Mouse (Mus musculus) spleen, embryonic (tissue): Measurements from ENCODE around the gene Ubxn10.

Experiments
- CTCF ChIA-PET: fragments of 350-600 bp; sonication (Branson Sonifier 250); formaldehyde crosslinking; loops from one replicate; lab custom pipeline; 2022; lab: Charles Lee

Ubxn10 gene

DNA sequence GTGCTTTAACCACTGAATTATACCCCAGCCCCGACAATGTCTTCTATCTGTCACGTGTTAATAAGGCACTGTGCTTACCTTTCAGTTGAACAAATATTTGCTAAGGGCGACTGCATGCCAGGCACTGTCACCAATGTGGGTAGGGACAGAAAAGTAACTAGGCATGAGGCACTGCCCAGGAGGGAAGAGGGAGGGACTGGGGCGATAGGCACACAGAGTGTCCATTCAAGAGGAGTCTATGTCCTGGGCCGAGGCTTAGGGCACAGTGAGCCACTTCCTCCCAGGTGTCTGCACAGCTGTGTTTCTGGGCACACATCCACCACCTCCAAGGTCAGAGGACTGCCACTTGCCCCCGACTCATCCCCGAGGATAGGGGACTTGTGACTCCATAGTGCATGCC lies at the start of gene Ubxn10:
Gene Ubxn10 (minus strand): TSS at position 137 of the 400 bp plus-strand sequence.
- CTCF ChIA-PET, result no interaction called here

- CTCF ChIA-PET, result no interaction called here
Measured at GRCm38 (mm10) chr4:138786141-138786540, 49.2 kb upstream of the Ubxn10 start.

GRCm38 (mm10) chr4:138785721-138786120 lies 48.8 kb upstream of the Ubxn10 start:
- CTCF ChIA-PET, result no interaction called here

- CTCF ChIA-PET, result no interaction called here
Measured at GRCm38 (mm10) chr4:138782098-138782497, 45.1 kb upstream of the Ubxn10 start.

DNA sequence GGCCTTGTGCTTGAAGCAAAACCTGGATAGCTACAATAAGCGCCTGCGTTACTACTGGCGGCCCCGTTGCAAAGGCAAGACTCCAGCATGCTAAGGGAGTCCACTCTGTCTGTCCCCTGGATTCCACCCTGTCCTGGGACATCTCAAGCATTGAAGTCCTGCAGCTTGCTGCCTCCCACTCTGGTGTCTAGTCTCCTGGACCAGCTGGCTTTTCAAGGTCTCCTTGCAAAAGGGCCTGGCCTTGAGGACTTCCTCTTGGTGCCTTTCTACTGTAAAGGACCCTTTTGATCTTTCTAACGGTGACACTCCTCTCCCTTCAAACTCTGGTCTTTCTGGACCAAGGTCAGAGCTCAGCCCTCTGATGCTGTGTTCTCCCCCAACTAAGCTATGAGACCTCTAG lies 43.3 kb upstream of the Ubxn10 start:
- CTCF ChIA-PET, result no interaction called here

DNA sequence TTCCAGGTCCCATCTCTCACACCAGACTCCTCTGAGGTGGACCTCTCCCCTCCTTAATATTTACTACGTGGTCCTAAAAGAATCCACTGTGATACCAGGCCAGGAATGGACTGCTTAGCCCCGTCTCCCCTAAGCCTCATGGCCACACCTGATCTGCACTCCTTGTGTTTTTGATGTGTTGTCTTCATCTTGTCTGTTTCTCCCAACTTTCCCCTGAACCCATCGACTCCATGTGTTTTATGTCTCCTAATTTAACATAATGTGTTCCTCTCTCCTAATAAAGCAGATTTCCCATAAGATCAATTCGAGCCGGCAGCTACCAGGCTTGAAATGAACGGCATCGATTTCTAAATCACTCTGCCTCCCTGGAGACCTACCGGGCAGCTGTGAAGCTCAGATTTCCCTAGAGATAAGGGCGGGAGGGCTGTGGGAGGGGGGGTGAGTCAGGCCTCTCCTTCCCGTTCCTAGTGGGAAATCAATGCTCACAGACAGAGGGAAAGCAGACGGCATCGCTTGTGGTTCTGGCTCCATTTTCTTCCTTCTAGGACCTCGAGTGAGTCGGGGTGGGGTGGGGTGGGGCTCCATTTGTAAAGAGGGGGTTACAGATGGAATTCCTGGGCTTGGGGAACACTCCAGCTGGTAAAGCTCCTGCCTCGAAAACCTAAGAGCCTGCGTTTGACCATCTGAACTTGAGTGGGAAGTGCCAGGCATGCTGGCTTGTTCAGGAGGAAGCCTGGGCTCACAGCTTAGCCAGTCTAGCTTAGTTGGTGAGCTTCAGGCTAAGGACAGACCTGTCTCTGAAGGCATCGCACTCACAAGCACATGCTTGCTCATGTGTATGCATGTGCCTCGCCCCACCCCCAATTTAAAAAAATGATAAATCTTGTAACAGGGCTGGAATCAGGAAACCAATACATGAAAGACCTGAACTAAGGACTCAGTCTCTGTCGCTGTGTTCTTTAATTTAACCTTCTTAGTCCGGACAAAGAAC lies 40.7 kb upstream of the Ubxn10 start:
- CTCF ChIA-PET, result no interaction called here

DNA sequence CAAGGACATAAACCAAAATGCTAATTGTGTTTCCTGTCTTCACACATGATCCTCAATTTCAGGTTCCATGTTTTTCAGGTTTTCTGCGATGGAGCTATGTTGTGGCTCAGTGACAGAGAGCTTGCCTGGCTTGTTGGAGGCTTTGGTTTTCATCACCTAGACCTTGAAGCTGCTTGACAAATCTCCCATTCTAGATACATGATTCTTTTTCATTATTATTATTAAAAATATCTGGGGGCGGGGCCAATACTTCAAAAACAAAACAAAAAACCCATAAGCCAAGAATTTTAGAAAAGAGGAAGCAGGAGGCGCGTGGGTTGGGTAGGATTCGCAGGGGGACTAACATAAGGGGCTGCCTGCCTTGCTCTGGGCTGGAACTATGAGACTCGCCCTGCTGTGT lies 38.5 kb upstream of the Ubxn10 start, which contains the start of gene Pla2g2d:
Gene Pla2g2d (plus strand): TSS at position 301 of the 400 bp plus-strand sequence.
- CTCF ChIA-PET, result no interaction called here

- CTCF ChIA-PET, result no interaction called here
Measured at GRCm38 (mm10) chr4:138772386-138772785, 35.4 kb upstream of the Ubxn10 start.

- CTCF ChIA-PET, result no interaction called here
Measured at GRCm38 (mm10) chr4:138771970-138772369, 35.0 kb upstream of the Ubxn10 start.

- CTCF ChIA-PET, result no interaction called here
Measured at GRCm38 (mm10) chr4:138762266-138762665, 25.3 kb upstream of the Ubxn10 start.

DNA sequence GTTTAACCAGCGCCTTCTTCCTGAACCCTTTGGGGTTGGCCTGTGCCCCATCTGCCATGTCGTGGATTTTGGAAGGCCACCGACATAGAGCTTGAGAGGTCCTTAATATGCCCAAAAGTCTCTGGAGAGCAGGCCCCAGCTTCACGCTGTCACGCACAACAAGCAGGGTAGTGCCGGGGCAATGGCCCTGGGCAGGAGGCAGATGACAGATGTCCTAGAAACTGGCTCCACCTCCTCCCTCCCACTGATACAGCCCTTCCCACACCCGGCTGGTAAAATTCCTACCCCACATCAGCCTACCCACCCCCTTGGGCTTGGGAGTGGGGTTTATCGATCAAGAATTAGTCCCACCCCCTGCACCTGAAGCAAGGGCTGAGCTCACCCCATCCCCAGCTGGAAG lies 20.4 kb upstream of the Ubxn10 start, which contains the start of gene Pla2g2f:
Gene Pla2g2f (minus strand): TSS at position 211 of the 400 bp plus-strand sequence.
- CTCF ChIA-PET, result no interaction called here

DNA sequence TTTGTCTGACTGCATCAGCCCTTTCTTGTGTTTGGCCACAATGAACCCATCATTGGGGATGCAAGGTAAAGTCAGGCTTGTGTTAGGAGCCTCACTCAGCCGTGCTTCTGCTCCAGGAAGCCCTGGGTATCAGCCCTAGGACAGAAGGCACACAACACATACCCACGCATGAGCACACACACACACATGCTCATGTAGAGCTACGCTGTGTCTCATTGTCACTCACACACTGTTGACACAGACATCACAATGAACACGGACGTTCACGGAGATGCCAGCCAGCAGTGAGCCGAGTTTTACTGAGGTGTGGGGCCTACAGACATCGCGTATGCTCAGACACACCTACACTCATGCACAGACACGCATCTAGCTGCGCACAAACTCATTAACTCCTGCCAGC lies 19.0 kb upstream of the Ubxn10 start:
- CTCF ChIA-PET, result no interaction called here

DNA sequence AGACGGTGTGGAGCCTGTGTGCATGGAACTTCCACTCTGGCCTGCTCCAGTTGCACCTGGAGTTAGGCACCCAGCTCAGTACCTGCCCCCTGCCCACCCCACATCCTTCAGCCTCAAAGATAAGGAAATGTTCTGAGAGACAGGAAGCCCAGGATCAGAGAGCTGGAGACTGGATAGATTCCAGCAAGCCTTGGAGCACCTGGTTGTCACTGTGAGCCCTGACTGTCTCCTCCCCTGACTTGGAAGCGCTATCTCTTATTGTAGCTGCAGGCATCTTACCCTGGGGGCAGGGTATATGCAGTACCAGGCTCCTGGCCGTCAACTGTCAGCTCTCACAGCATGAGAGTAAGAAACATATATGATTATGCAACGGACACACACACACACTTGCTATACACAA lies 18.5 kb upstream of the Ubxn10 start:
- CTCF ChIA-PET, result no interaction called here

DNA sequence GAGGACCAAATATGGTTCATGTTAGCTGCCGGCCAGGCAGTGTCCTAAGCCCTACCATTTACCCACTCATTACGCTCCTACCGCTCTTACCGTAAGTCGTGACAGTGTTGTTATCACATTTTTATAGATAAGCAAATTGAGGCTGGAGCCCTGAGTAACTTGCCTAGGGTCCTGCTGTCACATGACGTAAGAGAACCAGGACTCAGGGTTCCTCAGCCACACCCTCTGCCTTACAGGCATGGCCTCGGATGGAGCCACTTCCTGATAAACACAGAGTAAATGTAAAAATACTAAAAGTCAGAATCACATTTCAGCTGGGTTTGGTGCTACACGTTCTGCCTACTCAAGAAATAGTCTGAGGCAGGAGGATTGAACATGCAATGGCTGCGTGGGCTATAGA lies 17.5 kb upstream of the Ubxn10 start:
- CTCF ChIA-PET, result no interaction called here

DNA sequence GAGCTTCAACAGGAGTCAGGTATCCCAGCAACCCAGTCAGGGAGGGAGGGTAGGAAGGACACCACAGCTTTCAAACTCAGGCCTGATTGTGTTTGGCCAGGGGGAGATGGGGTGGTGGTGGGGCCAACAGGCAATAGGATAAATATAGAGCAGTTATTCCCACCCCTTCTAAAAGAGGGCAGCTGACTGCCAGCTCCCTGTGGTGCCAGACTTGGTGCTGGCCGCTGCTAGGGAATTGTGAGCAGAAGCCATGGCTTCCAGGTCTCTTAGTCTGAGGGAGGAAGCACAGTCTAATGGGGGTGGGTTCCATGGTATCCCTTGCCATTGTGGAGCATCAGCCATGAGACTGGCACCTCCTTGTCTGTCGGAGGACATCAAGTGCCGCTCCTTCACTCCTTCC lies 16.6 kb upstream of the Ubxn10 start:
- CTCF ChIA-PET, result no interaction called here

GRCm38 (mm10) chr4:138752603-138753002 lies 15.6 kb upstream of the Ubxn10 start:
- CTCF ChIA-PET, result no interaction called here

DNA sequence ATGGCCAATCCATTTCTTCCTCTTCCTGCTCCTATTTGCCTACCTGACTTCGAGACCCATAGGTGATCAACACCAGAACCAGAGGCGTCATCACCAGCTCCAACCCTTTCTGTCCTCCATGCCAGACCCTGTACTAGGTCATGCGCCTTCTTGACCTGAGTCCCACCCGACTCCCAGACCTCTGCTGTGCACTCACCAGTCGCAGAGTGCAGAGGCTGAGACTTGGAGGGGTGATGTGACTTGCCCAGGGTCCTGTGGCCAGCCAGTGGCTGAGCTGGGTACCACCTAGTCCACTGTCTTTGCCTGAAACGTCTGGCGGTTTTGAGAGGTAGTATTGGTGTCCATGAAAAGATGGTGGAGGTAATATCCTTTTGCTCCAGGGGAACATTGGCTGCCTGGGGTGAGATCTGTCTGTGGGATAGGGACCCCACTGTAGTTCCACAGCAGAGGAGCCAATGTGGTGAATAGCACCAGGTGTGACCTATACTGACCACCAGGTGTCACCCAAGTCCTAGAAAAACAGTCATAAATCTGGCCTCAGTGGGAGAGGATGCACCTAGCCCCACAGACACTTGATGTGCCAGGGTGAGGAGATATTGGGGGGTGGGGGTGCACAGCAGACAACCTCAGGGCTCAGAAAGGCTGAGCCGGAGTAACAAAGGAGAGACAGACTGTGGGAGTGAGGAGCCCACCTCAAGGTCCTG lies 11.6 kb upstream of the Ubxn10 start:
- CTCF ChIA-PET, result no interaction called here

- CTCF ChIA-PET, result interaction anchor here (0.7 kb wide), 1 partner anchor 1793 kb away, joined by 3 read pairs; no protein-coding TSS in a partner anchor
Measured at GRCm38 (mm10) chr4:138747851-138748250, 10.9 kb upstream of the Ubxn10 start.

DNA sequence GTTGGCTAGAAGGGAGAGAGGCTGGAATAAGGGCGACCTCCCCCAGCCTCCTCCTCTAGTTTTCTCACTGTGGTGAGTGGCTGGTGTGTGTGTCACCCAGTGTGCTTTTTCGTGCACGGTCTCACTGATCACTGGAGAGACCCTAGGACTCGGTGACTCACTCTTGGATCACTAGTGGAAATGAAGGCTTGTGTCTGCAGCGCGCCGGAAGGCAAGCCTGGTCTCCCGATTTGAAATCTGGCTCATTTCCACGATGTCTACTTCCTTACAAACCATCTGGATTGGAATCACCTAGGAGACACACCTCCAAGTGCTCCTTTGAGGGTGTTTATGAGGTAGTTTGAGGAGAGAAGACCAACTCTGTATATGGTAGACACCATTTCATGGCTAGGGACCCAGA lies 9.9 kb upstream of the Ubxn10 start:
- CTCF ChIA-PET, result no interaction called here

DNA sequence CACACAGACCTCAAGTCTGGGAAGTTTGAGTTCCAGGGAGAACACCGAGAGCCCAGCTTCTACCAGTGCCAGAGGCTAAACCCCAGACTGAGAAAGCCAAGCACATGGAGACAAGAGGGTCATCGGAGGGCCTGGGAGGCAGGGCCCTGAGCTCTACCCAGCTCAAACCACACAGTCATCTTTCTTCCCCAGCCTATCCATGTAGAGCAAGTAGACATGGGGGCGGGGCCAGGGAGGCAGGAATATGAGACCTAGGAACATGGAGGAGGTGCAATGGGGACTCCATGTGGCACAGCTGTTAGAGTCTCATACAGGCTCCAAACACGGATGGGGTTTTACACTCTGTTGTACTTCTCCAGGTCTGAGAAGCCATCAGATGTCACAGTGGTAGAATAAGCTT lies 8.9 kb upstream of the Ubxn10 start:
- CTCF ChIA-PET, result no interaction called here

DNA sequence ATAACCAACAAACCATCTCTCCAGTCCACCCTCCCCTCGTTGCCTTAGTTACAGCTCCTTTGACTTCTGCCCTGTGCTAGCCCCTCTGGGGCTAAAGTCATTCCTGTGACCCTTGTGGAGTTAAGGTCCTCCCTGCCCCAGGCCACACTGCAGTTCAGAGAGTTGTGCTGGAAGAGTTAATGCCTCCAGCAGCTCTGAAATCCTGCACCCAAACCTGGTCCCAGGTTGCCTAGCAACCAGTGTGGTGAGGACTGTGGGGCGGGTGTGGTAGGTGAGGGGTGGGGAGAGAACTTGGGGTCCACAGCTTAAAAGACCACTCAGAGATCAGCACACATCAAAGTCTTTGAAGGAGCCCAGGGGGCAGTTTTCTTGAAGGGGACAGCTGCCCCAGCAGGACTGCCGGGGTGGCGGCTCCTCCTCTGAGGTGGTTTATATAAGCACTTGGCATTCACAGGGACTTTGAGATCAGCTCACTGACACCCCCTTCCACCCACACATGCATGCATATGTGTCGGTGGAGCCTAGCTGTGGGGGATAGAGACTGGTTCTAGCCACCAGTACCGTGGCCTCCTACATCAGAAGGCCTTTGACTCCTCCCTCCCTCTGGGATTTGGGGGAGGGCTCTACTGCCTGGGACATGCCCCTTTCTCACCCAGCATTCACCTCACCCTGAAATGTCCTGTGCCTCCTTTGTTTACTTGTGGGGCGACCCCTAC lies 2.3 kb upstream of the Ubxn10 start:
- CTCF ChIA-PET, result no interaction called here

GRCm38 (mm10) chr4:138734863-138735262 lies 2.1 kb downstream of the Ubxn10 start:
- CTCF ChIA-PET, result no interaction called here
